Mouse (Mus musculus) adrenal gland, postnatal 36 days (tissue): ENCODE data around the gene Rpia. TPM values are rescaled to one million over a fixed set of nuclear protein-coding genes. Genes with fewer than 3 reads are reported as not detected.

ENCODE experiments used
- DNase-seq, 2 experiments: peaks; one replicate each; pipeline ENCODE4 v3.0.0; 2021; ENCODE audit warnings: mixed read lengths in 1 of 2
- total RNA-seq, 2 experiments: library from RNA; stranded (reverse); gene quantifications; 2 replicates each; pipeline ENCODE4 v1.2.3; 2021

Rpia gene
- total RNA-seq, 2 experiments from 2014 or later: 18.5 to 25.0 TPM

- DNase-seq: peak; percentile 59 to 76
These were observed 13.2 kb upstream of the Rpia start for GRCm38 (mm10) chr6:70805267-70805666.

GRCm38 (mm10) chr6:70804632-70805031 is 12.6 kb upstream of the Rpia start:
- peak in 1 of 2 experiments; percentile 39 for DNase-seq

GRCm38 (mm10) chr6:70797581-70798251 is 5.7 kb upstream of the Rpia start:
- peak; percentile 75 to 85 for DNase-seq

- DNase-seq: no peak
These were observed 4.9 kb upstream of the Rpia start for GRCm38 (mm10) chr6:70796940-70797339.

GRCm38 (mm10) chr6:70792644-70793043 is 612 bp upstream of the Rpia start:
- DNase-seq: peak in 1 of 2 experiments; percentile 14

- DNase-seq: peak; percentile 48 to 57
These were observed 925 bp downstream of the Rpia start for GRCm38 (mm10) chr6:70790852-70791761.

- peak in 1 of 2 experiments; percentile 18 for DNase-seq
These were observed 1.9 kb downstream of the Rpia start for GRCm38 (mm10) chr6:70790034-70790650.

- DNase-seq: no peak
These were observed 2.9 kb downstream of the Rpia start for GRCm38 (mm10) chr6:70789134-70789533.

GRCm38 (mm10) chr6:70787524-70787923 is 4.5 kb downstream of the Rpia start:
- no peak for DNase-seq

GRCm38 (mm10) chr6:70785852-70786251 is 6.2 kb downstream of the Rpia start:
- DNase-seq: no peak

GRCm38 (mm10) chr6:70784811-70785210 is 7.2 kb downstream of the Rpia start:
- DNase-seq: no peak

GRCm38 (mm10) chr6:70781336-70781735 is 10.7 kb downstream of the Rpia start:
- DNase-seq: no peak

- no peak for DNase-seq
These were observed 17.7 kb downstream of the Rpia start for GRCm38 (mm10) chr6:70774372-70774771.

GRCm38 (mm10) chr6:70773769-70774168 is 18.3 kb downstream of the Rpia start:
- DNase-seq: no peak

- DNase-seq: peak; percentile 64 to 74
These were observed 23.3 kb downstream of the Rpia start for GRCm38 (mm10) chr6:70768769-70769168.

GRCm38 (mm10) chr6:70765076-70765475 is 27.0 kb downstream of the Rpia start:
- DNase-seq: no peak

- DNase-seq: no peak
These were observed 27.5 kb downstream of the Rpia start for GRCm38 (mm10) chr6:70764551-70764950.

GRCm38 (mm10) chr6:70763881-70764280 is 28.2 kb downstream of the Rpia start:
- no peak for DNase-seq

- no peak for DNase-seq
These were observed 29.4 kb downstream of the Rpia start for GRCm38 (mm10) chr6:70762659-70763058.

GRCm38 (mm10) chr6:70760951-70761350 is 31.1 kb downstream of the Rpia start:
- DNase-seq: no peak

GRCm38 (mm10) chr6:70754833-70755232 is 37.2 kb downstream of the Rpia start:
- DNase-seq: no peak

- DNase-seq: peak; percentile 44 to 50
These were observed 39.7 kb downstream of the Rpia start for GRCm38 (mm10) chr6:70752351-70752750.

- DNase-seq: no peak
These were observed 40.1 kb downstream of the Rpia start for GRCm38 (mm10) chr6:70751898-70752273.
